Mouse (Mus musculus): Measurements from ENCODE around the gene Gsx2.

Gsx2 gene

GRCm38 (mm10) chr5:75076326-75077050 is 1.1 kb downstream of the Gsx2 start:
- no peak for DNase-seq (ENCODE audit: low spot score)

GRCm38 (mm10) chr5:75077051-75077380 is 1.6 kb downstream of the Gsx2 start:
- DNase-seq (ENCODE audit: low spot score), result no peak

GRCm38 (mm10) chr5:75079564-75079963 is 4.2 kb downstream of the Gsx2 start:
- DNase-seq (ENCODE audit: low spot score), result no peak

- no peak for DNase-seq (ENCODE audit: low spot score)
Observed at GRCm38 (mm10) chr5:75082439-75082838, 7.0 kb downstream of the Gsx2 start.

- DNase-seq (ENCODE audit: low spot score), result no peak
Observed at GRCm38 (mm10) chr5:75083061-75083460, 7.7 kb downstream of the Gsx2 start.

- no peak for DNase-seq (ENCODE audit: low spot score)
Observed at GRCm38 (mm10) chr5:75083591-75084392, 8.4 kb downstream of the Gsx2 start.

- no peak for DNase-seq (ENCODE audit: low spot score)
Observed at GRCm38 (mm10) chr5:75084393-75084870, 9.0 kb downstream of the Gsx2 start.

- no peak for DNase-seq (ENCODE audit: low spot score)
Observed at GRCm38 (mm10) chr5:75084871-75085520, 9.6 kb downstream of the Gsx2 start.

GRCm38 (mm10) chr5:75085521-75085875 is 10.1 kb downstream of the Gsx2 start:
- DNase-seq (ENCODE audit: low spot score), result no peak

GRCm38 (mm10) chr5:75085906-75086305 is 10.5 kb downstream of the Gsx2 start:
- DNase-seq (ENCODE audit: low spot score), result no peak

- DNase-seq (ENCODE audit: low spot score), result no peak
Observed at GRCm38 (mm10) chr5:75106511-75106910, 31.1 kb downstream of the Gsx2 start.

GRCm38 (mm10) chr5:75109368-75109767 is 34.0 kb downstream of the Gsx2 start:
- no peak for DNase-seq (ENCODE audit: low spot score)

- DNase-seq (ENCODE audit: low spot score), result no peak
Observed at GRCm38 (mm10) chr5:75111781-75112180, 36.4 kb downstream of the Gsx2 start.

- no peak for DNase-seq (ENCODE audit: low spot score)
Observed at GRCm38 (mm10) chr5:75118840-75119239, 43.4 kb downstream of the Gsx2 start.

- peak; percentile 21 for DNase-seq (ENCODE audit: low spot score)
Observed at GRCm38 (mm10) chr5:75121646-75122045, 46.2 kb downstream of the Gsx2 start.

Measured in urinary bladder, postnatal 25 days (tissue).